Mouse (Mus musculus) adrenal gland, postnatal 36 days (tissue): ENCODE data around the gene Nr2e1. TPM values are rescaled to one million over a fixed set of nuclear protein-coding genes. Genes with fewer than 3 reads are reported as not detected.

ENCODE experiments used
- DNase-seq, 2 experiments: peaks; one replicate each; pipeline ENCODE4 v3.0.0; 2021; ENCODE audit warnings: mixed read lengths in 1 of 2
- long read RNA-seq, 2 experiments: library from polyadenylated mRNA; stranded (forward); transcript quantifications; one replicate each; pipeline ENCODE4 v2.0.0; 2021; ENCODE audit warnings: borderline sequencing depth in 2 of 2
- total RNA-seq, 2 experiments: library from RNA; stranded (reverse); gene quantifications; 2 replicates each; pipeline ENCODE4 v1.2.3; 2021

The Nr2e1 gene
- total RNA-seq, result not detected
- long read RNA-seq, experiment 1, result 0 reads
- long read RNA-seq, experiment 2, result 0 reads

- peak in 1 of 2 experiments; percentile 8 for DNase-seq
These were observed at the start of gene Nr2e1, which contains the start of gene Ostm1 for GRCm38 (mm10) chr10:42583157-42583872. Gene Nr2e1, minus strand, starts transcription at chr10:42583632. Gene Ostm1, plus strand, starts transcription at chr10:42583822.

- DNase-seq, result peak; percentile 16 to 28
These were observed 49.3 kb upstream of the Nr2e1 start for GRCm38 (mm10) chr10:42632453-42633360.

- no peak for DNase-seq
These were observed 48.5 kb upstream of the Nr2e1 start for GRCm38 (mm10) chr10:42631754-42632452.

DNA sequence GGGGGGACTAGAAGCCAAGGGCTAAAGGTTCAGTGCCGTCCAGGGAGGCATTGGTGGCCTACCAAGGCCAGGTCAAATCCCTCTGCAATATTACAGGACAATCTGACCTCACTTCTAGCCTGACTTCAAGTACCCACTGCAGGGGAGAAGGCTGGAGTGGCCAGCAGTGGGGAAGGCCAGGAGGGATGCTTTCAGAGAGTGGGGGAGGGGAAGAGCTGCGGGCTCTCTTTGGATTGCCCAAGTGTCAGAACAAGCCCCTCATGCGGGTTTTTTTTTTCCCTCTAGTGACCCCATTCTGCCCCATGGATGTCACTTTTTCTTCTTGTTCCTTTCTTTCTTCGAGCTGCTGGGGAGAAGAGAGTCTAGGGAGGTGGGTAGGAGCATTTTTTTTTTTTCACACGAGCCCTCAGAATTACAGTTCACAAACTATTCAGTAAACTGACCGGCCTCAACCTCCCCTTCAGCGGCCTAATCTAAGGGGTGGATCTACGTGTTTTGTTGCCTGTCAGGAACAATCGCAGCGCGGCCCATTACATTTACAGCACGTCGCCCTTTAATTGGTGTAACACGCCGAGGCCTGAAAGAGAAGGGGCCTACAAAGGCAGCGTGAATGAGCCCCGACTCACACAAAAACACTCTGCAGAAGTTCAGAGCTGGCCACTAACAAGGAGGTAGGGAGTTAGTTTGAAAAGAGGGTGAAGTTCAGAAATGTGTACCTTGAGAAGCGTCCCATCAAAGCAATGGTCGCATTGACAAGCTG lies 47.3 kb upstream of the Nr2e1 start:
- no peak for DNase-seq

DNA sequence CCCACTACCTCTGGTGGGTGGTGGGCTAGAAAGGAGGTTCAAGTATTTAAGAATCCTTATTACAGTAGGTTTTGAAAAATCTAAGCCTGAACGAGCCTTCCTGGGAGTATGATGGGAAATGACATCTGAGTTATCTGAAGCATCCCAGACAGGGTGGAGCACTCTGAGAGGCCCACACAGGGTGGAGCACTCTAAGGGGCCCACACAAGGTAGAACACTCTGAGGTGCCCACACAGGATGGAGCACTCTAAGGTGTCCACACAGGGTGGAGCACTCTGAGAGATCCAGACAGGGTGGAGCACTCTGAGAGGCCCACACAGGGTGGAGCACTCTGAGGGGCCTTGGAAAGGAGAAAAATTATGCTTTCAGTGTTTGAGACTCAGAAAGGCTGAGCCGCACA lies 42.5 kb upstream of the Nr2e1 start:
- DNase-seq, result no peak

- DNase-seq, result no peak
These were observed 34.9 kb upstream of the Nr2e1 start for GRCm38 (mm10) chr10:42618291-42618690.

- DNase-seq, result no peak
These were observed 31.3 kb upstream of the Nr2e1 start for GRCm38 (mm10) chr10:42614766-42615165.

- peak in 1 of 2 experiments; percentile 39 for DNase-seq
These were observed 30.4 kb upstream of the Nr2e1 start for GRCm38 (mm10) chr10:42613639-42614381.

- DNase-seq, result no peak
These were observed 29.6 kb upstream of the Nr2e1 start for GRCm38 (mm10) chr10:42613075-42613474.

DNA sequence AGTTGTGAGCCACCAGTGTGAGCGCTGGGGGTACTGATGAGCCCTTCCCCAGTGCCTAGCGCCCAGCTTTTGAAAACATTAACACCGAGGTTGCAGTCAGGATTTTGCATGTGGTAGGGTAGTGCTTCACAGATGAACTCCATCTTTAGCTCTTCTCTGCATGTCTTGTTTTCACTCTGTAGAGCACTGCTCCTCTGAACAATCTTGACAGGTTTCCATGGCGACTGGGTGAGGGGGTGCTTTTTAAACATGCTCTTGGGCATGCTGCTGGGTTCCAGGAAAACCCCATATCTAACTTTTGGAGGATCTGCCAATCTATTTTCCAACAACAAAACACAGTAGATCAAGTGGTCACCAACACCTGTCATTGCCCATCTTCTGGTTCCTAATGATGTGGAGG lies 23.3 kb upstream of the Nr2e1 start:
- no peak for DNase-seq

- DNase-seq, result no peak
These were observed 21.4 kb upstream of the Nr2e1 start for GRCm38 (mm10) chr10:42604874-42605273.

GRCm38 (mm10) chr10:42601556-42601955 lies 18.1 kb upstream of the Nr2e1 start:
- DNase-seq, result peak in 1 of 2 experiments; percentile 14

DNA sequence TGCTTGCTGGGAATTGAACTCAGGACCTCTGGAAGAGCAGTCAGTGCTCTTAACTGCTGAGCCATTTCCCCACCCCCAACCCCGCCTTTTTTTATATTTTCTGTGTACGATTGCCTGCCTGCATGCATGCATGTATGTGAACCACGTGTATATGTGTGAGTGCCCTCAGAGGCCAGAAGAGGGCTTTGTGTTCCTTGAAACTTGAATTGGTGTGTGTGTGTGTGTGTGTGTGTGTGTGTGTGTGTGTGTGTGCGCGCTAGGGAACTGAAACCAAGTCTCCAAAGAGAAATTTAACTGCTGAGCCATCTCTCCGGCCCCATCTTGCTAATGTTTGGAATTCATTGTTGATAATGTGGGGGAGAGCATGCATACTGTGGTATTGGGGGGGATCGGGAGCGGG lies 15.2 kb upstream of the Nr2e1 start:
- DNase-seq, result no peak

GRCm38 (mm10) chr10:42593201-42593600 lies 9.8 kb upstream of the Nr2e1 start:
- no peak for DNase-seq

GRCm38 (mm10) chr10:42591993-42592686 lies 8.7 kb upstream of the Nr2e1 start:
- DNase-seq, result no peak

DNA sequence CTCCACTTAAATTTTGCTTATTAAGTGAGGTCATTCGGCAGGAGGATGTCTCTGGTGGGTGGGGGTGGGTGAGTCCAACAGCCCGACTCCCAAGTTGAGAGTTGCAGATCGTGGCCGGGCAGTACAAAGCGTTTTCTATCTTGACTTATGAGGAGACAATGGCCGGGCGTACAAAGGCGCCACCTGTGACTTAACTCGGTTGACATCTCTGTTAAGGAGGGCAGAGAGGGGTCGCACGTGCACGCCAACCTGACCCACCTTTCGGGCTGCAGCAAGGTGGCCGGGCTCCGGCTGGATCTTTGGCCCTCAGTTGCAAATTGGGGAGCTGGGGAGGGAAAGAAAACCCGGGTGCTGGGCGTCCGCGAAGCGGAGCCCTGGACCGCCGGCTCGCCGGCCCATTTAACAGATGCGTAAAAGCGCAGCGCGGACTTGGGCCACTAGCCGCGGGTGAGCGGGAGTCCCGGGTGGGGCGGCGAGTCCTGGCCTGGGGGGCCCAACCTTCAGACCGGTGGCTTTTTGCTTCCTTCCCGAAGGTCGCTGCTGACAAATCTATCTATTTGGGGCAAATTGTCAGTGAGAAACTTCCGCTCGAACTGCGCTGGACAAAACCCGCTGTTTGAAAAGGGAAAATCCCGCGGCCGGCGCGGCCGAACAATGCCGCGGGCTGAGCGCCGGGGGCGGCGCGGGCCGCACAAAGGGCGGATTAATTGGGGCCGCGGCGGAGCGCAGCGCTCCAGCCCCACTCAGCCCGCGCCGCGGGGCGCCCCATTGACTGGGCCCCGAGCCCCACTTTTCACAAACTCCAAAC lies 8.0 kb upstream of the Nr2e1 start:
- no peak for DNase-seq

DNA sequence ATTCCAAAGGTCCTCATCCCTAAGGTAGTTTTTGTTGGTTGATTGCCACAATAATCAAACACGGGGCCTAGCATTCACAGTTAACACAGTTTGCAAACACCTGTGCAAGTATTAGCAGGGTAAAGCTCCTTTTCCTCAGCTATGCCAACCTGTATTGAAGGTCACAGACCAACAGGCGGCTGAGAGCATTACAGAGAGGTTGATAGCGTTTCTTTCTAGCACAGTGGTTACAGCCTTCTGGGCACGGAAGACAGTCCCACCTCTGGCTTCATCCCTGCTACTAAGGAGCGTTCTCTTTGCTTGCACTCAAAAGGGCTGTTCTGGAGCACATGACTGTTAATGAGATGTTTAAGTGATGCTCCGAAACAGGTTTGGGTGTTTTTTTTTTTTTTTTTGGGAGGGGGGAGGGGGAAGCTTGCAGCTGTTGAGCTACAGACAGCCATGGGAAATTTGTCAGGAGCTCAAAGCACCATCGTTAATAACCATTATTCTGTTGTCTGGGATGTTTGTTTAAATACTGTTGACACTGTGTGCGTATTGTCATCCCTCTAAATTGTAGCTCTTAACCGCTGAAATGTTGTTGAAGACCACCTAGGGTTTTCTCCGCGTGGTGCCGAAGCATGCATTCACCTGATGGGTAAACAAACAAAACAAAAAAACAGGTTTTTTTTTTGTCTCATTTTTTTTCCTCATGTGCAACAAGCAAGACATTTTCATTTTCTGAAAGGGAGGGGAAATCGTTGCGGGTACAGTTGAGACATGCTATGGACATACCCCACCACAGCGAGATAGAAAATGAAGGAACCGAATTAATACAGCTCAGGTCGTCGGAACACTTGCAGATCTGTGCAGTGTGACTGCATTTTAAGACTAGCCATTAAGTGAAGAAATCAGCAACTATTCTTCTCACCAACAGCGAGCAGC lies 7.1 kb upstream of the Nr2e1 start:
- DNase-seq, result no peak

DNA sequence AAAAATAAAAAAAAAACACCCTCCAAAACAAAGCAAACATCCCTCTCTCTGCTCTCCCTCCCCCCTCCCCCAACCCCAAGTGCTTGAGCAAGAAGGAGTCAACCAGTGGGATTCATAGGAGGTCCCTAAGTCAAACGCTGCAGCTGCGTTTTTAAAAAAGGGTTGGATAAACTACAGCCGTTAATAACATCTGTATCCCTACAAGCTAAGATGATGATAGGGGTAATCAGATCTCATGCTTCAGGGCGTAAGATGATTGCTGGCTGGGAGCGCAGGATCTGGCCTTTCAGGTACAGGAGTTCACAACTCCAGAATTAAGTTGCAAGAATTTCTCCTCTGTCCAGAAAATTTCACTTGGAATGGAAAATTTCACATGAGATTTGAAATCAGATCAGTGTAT lies 6.1 kb upstream of the Nr2e1 start:
- DNase-seq, result no peak
